ENCODE assay signal across 28 mouse cellular contexts in genomic region chr11:115048259-115048658, GRCm38 (mm10). TPM values are rescaled to one million over a fixed set of nuclear protein-coding genes. Genes with fewer than 3 reads are reported as not detected.
DNase-seq lines count a peak whose midpoint lies in the region; ATAC-seq and TF ChIP-seq lines count a peak whose summit lies in the region.
"Had no signal": no experiment of that assay in that cellular context is flagged by ENCODE, and none has a peak within 500 bp of the region (broad histone marks: within the 10 kb centered on the region; RNA-seq: fewer than 3 reads in every experiment).

Cd300ld3 (minus strand) TSS chr11:115048409.

- 40% methylated on average over 2 of the region's 2 CpGs for WGBS in bone marrow, adult 2 months

- ATAC-seq in megakaryocyte, adult 5-6 weeks (ENCODE audit: poor library complexity, severe bottlenecking) = 0 out of 2 replicates have a peak, but pooled peaks have one; percentile 40
- no peak for ATAC-seq in megakaryocyte-erythroid progenitor cell, adult 5-6 weeks (replicated peaks; ENCODE audit: low FRiP score, low TSS enrichment, poor library complexity, severe bottlenecking)
- ATAC-seq: forebrain, embryonic 16.5 days; midbrain, embryonic 16.5 days; Patski had no signal

- peak; percentile 62 for DNase-seq in cerebellum, adult 9-10 months
- DNase-seq in cerebellum, postnatal 4 days (ENCODE audit: low spot score in 2 of 2) = no peak
- DNase-seq in lung, postnatal 25 days (ENCODE audit: low spot score) = peak; percentile 14
- DNase-seq in lung, postnatal 36 days = no peak
- DNase-seq in embryo, embryonic 10.5 days (ENCODE audit: low spot score) = no peak
- DNase-seq: adrenal gland, postnatal 36 days; gastrocnemius, postnatal 36 days; kidney, adult 9 months; kidney, postnatal 36 days; layer of hippocampus, adult 9-11 months; liver, embryonic 13.5 days; retina, postnatal 1 day; thymus, postnatal 36 days had no signal

- no peak within 1 kb of the TSS for H3K4me3 ChIP-seq in bone marrow, adult 2 months (replicated peaks; ENCODE audit: control insufficient read depth, low read depth, low read length)
- H3K4me3 ChIP-seq: embryonic facial prominence, embryonic 15.5 days; heart, embryonic 13.5 days; left cerebral cortex, adult 2 months; liver, embryonic 13.5 days; lung, embryonic 15.5 days; megakaryocyte, embryonic 14.5 days had no signal

- H3K27ac ChIP-seq in bone marrow, adult 2 months (ENCODE audit: control insufficient read depth, insufficient read depth, low read depth, low read length, poor library complexity) = peak within 1 kb of the TSS; percentile 55
- H3K27ac ChIP-seq: embryonic facial prominence, embryonic 15.5 days; heart, embryonic 13.5 days; hindbrain, embryonic 14.5 days; left cerebral cortex, adult 2 months; liver, embryonic 13.5 days; lung, embryonic 15.5 days had no signal

- no peak for TF ChIP-seq CTCF in bone marrow, adult 2 months (IDR thresholded peaks at IDR 0.05; ENCODE audit: control insufficient read depth, insufficient read depth, low read length)

- no peak for TF ChIP-seq POLR2A in bone marrow, adult 2 months (IDR thresholded peaks at IDR 0.05; ENCODE audit: borderline replicate concordance, control insufficient read depth, low read depth, low read length)

- peaks cover 1% of the 10 kb centered on the region; the same call in 1 of the 2 replicates for H3K4me1 ChIP-seq in bone marrow, adult 2 months (ENCODE audit: control insufficient read depth, insufficient read depth, low read length)
- H3K4me1 ChIP-seq: embryonic facial prominence, embryonic 15.5 days; heart, embryonic 13.5 days; liver, embryonic 13.5 days; lung, embryonic 15.5 days had no signal

RNA-seq across cellular contexts. Expression of gene Cd300ld3, which starts in this region (rescaled TPM):
- 1.8 and 3.9 TPM in 2 replicates for polyA plus RNA-seq in bone marrow, adult 2 months (2011; ENCODE audit: insufficient read depth, insufficient read length, low replicate concordance, missing spikeins)
- 23.8 and 26.2 TPM in 2 replicates for total RNA-seq in megakaryocyte, adult 5-6 weeks (2015)
- total RNA-seq in megakaryocyte, adult 5-6 weeks (2017) = 6.7 and 7.6 TPM in 2 replicates
- not detected in 2 replicates for total RNA-seq in megakaryocyte-erythroid progenitor cell, adult 5-6 weeks (2014; fragmentation: Nextera tagmentation)
- 1.3 TPM in 1 of 2 replicates, not detected in the other for total RNA-seq in megakaryocyte-erythroid progenitor cell, adult 5-6 weeks (2017)
- total RNA-seq: ES-E14 had no signal
- polyA plus RNA-seq: embryonic facial prominence, embryonic 15.5 days; forebrain, embryonic 16.5 days; heart, embryonic 13.5 days; hindbrain, embryonic 14.5 days; intestine, embryonic 14.5 days; limb, embryonic 11.5 days; liver, embryonic 13.5 days; lung, embryonic 15.5 days; midbrain, embryonic 16.5 days; Patski had no signal

Comparison
In these comparisons a context has a peak if more than half of its experiments do, and no peak if none do; other contexts are left out.
1. DNase-seq: peak in cerebellum, adult 9-10 months (single experiment) and lung, postnatal 25 days (single experiment); none in cerebellum, postnatal 4 days (0 of 2), lung, postnatal 36 days (single experiment) and embryo, embryonic 10.5 days (single experiment).